Mouse (Mus musculus): ENCODE results near the gene Sirt3. TPM values are rescaled to one million over a fixed set of nuclear protein-coding genes. Genes with fewer than 3 reads are reported as not detected.

The Sirt3 gene
- 13.3 and 15.0 TPM in 2 replicates for polyA plus RNA-seq (2012; rRNA removed)

GRCm38 (mm10) chr7:140881696-140882468, at the start of gene Sirt3, which contains the start of gene Psmd13:
TSS of gene Sirt3 (minus strand) at chr7:140882309.
TSS of gene Psmd13 (plus strand) at chr7:140881968.
- TF ChIP-seq POLR2A (IDR thresholded peaks at IDR 0.05; ENCODE audit: low read depth, low read length) (peak; percentile 33; the same call in 1 of the 2 replicates), CTCF (IDR thresholded peaks at IDR 0.05; ENCODE audit: extremely low read depth, insufficient read depth, insufficient read length, insufficient replicate concordance) (no peak)
- Histone ChIP-seq H3K36me3 (ENCODE audit: control insufficient read depth, insufficient read depth, low read length) (peaks cover 6% of the 10 kb centered on the region), H3K27me3 (ENCODE audit: control insufficient read depth, insufficient read depth, low read length) (no peaks in the 10 kb centered on the region), H3K4me1 (ENCODE audit: control insufficient read depth, insufficient read depth, insufficient read length) (peaks cover 13% of the 10 kb centered on the region; the same call in 1 of the 2 replicates), H3K4me3 (ENCODE audit: extremely low read depth, insufficient read depth, insufficient read length) (peak within 1 kb of the TSS; percentile 82), H3K27ac (ENCODE audit: insufficient read depth, low read length) (peak within 1 kb of the TSS; percentile 71)
- DNase-seq (ENCODE audit: low read depth in 1 of 2, low spot score in 2 of 2) = peak; percentile 87 to 95
- under 1% methylated on average over 59 of the region's 59 CpGs for WGBS

DNA sequence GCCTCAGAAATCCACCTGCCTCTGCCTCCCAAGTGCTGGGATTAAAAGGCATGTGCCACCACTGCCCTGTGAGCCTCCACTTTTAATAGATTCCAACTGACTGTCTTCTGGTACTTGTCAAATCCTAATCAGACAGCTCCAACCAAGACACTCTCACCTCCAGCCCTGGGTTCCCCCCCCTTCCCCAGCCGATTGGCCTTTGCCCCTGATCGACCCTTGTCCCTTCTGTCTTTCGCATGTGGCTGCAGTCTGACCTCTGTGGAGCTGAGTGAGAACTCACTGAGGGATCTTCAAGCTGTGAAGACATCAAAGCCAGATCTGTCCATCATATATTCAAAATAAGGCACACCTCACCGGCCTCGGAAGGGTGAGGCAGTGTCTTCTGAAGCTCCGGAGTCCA, 45.1 kb upstream of the Sirt3 start:
- H3K36me3 ChIP-seq (ENCODE audit: control insufficient read depth, insufficient read depth, low read length) = no peaks in the 10 kb centered on the region
- WGBS = 93% methylated on average over 6 of the region's 6 CpGs
- no peak for DNase-seq (ENCODE audit: low read depth in 1 of 2, low spot score in 2 of 2)

GRCm38 (mm10) chr7:140923070-140923775, 41.1 kb upstream of the Sirt3 start:
- 24% methylated on average over 30 of the region's 30 CpGs for WGBS
- H3K4me1 ChIP-seq (ENCODE audit: control insufficient read depth, insufficient read depth, insufficient read length) = peaks cover 4% of the 10 kb centered on the region; the same call in 1 of the 2 replicates
- no peak overlapping the region for H3K27ac ChIP-seq (ENCODE audit: insufficient read depth, low read length)
- no peak for DNase-seq (ENCODE audit: low read depth in 1 of 2, low spot score in 2 of 2)
- no peak for TF ChIP-seq POLR2A (IDR thresholded peaks at IDR 0.05; ENCODE audit: low read depth, low read length)
- no peak for TF ChIP-seq CTCF (IDR thresholded peaks at IDR 0.05; ENCODE audit: extremely low read depth, insufficient read depth, insufficient read length, insufficient replicate concordance)
- peaks cover 13% of the 10 kb centered on the region for H3K27me3 ChIP-seq (ENCODE audit: control insufficient read depth, insufficient read depth, low read length)
- H3K4me3 ChIP-seq (ENCODE audit: extremely low read depth, insufficient read depth, insufficient read length) = peak overlapping the region; percentile 1; the same call in 1 of the 2 replicates
- no peaks in the 10 kb centered on the region for H3K36me3 ChIP-seq (ENCODE audit: control insufficient read depth, insufficient read depth, low read length)

More for the DNA sequence above, 45.1 kb upstream of the Sirt3 start:
- no peak for TF ChIP-seq CTCF (IDR thresholded peaks at IDR 0.05; ENCODE audit: extremely low read depth, insufficient read depth, insufficient read length, insufficient replicate concordance)
- TF ChIP-seq POLR2A (IDR thresholded peaks at IDR 0.05; ENCODE audit: low read depth, low read length) = no peak
- H3K27ac ChIP-seq (ENCODE audit: insufficient read depth, low read length) = no peak overlapping the region
- peaks cover 4% of the 10 kb centered on the region; the same call in 1 of the 2 replicates for H3K4me1 ChIP-seq (ENCODE audit: control insufficient read depth, insufficient read depth, insufficient read length)
- peaks cover 10% of the 10 kb centered on the region for H3K27me3 ChIP-seq (ENCODE audit: control insufficient read depth, insufficient read depth, low read length)
- H3K4me3 ChIP-seq (ENCODE audit: extremely low read depth, insufficient read depth, insufficient read length) = no peak overlapping the region

DNA sequence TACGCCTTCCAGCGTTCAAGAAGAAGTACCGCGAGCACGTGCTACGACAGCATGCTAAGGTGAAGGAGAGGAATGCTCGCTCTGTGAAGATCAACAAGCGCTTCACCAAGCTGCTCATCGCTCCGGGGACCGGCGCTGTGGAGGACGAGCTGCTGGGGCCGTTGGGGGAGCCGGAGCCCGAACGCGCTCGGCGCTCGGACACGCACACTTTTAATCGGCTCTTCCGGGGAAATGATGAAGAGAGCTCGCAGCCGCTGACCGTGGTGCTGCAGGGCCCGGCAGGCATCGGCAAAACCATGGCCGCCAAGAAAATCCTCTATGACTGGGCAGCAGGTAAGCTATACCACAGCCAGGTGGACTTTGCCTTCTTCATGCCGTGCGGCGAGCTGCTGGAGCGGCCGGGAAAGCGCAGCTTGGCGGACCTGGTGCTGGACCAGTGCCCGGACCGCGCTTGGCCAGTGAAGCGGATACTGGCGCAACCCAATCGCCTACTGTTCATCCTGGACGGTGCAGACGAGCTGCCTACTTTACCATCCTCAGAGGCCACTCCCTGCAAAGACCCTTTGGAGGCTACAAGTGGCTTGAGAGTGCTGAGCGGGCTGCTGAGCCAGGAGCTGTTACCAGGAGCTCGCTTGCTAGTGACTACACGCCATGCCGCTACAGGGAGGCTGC, 40.4 kb upstream of the Sirt3 start:
- Histone ChIP-seq H3K4me3 (ENCODE audit: extremely low read depth, insufficient read depth, insufficient read length) (peak overlapping the region; percentile 18; the same call in 1 of the 2 replicates), H3K4me1 (ENCODE audit: control insufficient read depth, insufficient read depth, insufficient read length) (peaks cover 4% of the 10 kb centered on the region; the same call in 1 of the 2 replicates), H3K27ac (ENCODE audit: insufficient read depth, low read length) (no peak overlapping the region), H3K27me3 (ENCODE audit: control insufficient read depth, insufficient read depth, low read length) (peaks cover 13% of the 10 kb centered on the region), H3K36me3 (ENCODE audit: control insufficient read depth, insufficient read depth, low read length) (no peaks in the 10 kb centered on the region)
- 1% methylated on average over 49 of the region's 49 CpGs for WGBS
- TF ChIP-seq CTCF (IDR thresholded peaks at IDR 0.05; ENCODE audit: extremely low read depth, insufficient read depth, insufficient read length, insufficient replicate concordance) (no peak), POLR2A (IDR thresholded peaks at IDR 0.05; ENCODE audit: low read depth, low read length) (no peak)
- DNase-seq (ENCODE audit: low read depth in 1 of 2, low spot score in 2 of 2) = no peak

DNA sequence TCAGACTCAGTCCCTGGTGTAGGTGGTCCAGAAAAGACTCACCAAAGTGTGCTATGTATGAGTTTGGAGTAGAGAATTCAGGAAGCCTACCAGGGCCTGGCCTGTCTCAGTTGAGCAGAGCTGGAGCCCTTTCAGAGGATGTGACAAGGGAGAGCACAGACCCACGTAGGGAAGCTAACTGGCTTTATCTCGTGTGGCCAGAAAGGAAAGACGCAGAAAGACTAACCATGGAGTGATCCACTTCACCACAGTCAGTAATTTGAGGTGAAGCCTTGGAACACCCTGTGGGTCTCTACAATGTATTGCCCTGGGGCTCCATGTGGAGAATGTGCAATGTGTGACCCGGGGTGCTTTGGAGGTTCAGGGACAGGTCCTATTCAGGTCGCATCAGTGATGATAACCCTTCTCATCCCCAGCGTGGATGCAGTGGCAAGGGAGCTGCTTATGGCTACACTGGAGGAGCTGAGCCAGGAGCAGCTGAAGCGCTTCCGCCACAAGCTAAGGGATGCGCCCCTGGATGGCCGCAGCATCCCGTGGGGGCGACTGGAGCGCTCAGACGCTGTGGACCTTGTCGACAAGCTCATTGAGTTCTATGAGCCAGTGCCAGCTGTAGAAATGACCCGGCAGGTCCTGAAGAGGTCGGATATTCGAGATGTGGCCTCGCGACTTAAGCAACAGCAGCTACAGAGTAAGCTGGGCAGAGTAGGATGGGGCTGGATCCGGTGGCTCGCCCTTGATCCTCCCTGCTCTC, 39.3 kb upstream of the Sirt3 start:
- peaks cover 4% of the 10 kb centered on the region; the same call in 1 of the 2 replicates for H3K4me1 ChIP-seq (ENCODE audit: control insufficient read depth, insufficient read depth, insufficient read length)
- WGBS = 57% methylated on average over 22 of the region's 22 CpGs
- H3K27ac ChIP-seq (ENCODE audit: insufficient read depth, low read length) = no peak overlapping the region
- no peak for TF ChIP-seq POLR2A (IDR thresholded peaks at IDR 0.05; ENCODE audit: low read depth, low read length)
- TF ChIP-seq CTCF (IDR thresholded peaks at IDR 0.05; ENCODE audit: extremely low read depth, insufficient read depth, insufficient read length, insufficient replicate concordance) = no peak
- no peaks in the 10 kb centered on the region for H3K36me3 ChIP-seq (ENCODE audit: control insufficient read depth, insufficient read depth, low read length)
- H3K27me3 ChIP-seq (ENCODE audit: control insufficient read depth, insufficient read depth, low read length) = peaks cover 13% of the 10 kb centered on the region
- no peak for DNase-seq (ENCODE audit: low read depth in 1 of 2, low spot score in 2 of 2)
- H3K4me3 ChIP-seq (ENCODE audit: extremely low read depth, insufficient read depth, insufficient read length) = no peak overlapping the region

Data from spleen, adult 2 months (tissue).